Mouse (Mus musculus): ENCODE data around the gene Rps21. TPM values are rescaled to one million over a fixed set of nuclear protein-coding genes. Genes with fewer than 3 reads are reported as not detected.

Gene Rps21
- total RNA-seq (2014; fragmentation: Nextera tagmentation) (629 and 653 TPM in 2 replicates), total RNA-seq (2017) (2,631 and 2,791 TPM in 2 replicates), polyA plus RNA-seq (2012) (384 and 1,622 TPM in 2 replicates)

DNA sequence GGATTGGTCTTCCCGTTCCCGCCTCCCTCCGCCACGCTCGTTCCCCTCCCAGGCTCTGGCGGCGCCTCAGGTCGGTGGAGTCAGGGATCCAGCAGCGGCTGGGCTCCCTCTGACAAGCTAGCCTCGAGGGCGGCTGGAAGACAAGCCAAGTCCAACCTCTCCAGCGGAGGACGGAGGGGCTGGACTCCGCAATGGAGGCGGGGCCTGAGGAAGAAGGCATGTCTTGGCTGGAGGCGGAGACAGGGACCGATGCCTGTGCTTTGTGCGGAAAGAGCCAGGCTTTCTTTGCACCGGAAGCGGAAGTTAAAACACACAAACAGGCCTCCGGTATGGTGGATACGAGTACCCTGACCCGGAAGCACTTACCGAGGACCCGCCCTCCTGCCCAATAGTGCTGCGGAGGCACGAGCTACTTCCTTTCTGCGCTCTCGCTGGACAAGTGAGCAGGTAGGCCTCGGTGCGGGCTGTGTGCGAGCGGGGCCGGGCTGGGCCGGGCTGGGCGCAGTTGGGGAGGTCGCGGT, at the start of gene Rps21:
Gene Rps21, plus strand, starts transcription at position 377 of the 521 bp plus-strand sequence.
- Histone ChIP-seq H3K9me3 (replicated peaks) (no peaks in the 10 kb centered on the region), H3K4me3 (ENCODE audit: low read depth, low read length) (peak within 1 kb of the TSS; percentile 97), H3K4me1 (ENCODE audit: insufficient read depth, low read depth, low read length) (peaks cover 58% of the 10 kb centered on the region), H3K36me3 (replicated peaks) (peaks cover 57% of the 10 kb centered on the region), H3K27me3 (ENCODE audit: insufficient read depth, low read length) (no peaks in the 10 kb centered on the region)
- ATAC-seq (ENCODE audit: extremely low read depth, insufficient number of reproducible peaks, low FRiP score, poor library complexity, severe bottlenecking), result peak; percentile 86
- TF ChIP-seq CTCF (IDR thresholded peaks at IDR 0.05; ENCODE audit: low read depth, low read length) (no peak), POLR2AphosphoS5 (IDR thresholded peaks at IDR 0.05; ENCODE audit: insufficient replicate concordance, low read depth, low read length) (no peak), TAL1 (conservative IDR thresholded peaks at IDR 0.05; ENCODE audit: low read depth, low read length) (no peak), GATA2 (IDR thresholded peaks at IDR 0.05; ENCODE audit: borderline replicate concordance, low read depth, low read length) (no peak), GATA1 (IDR thresholded peaks at IDR 0.05; ENCODE audit: borderline replicate concordance, low read length) (no peak)
- DNase-seq (ENCODE audit: low spot score), result peak; percentile 98

DNA sequence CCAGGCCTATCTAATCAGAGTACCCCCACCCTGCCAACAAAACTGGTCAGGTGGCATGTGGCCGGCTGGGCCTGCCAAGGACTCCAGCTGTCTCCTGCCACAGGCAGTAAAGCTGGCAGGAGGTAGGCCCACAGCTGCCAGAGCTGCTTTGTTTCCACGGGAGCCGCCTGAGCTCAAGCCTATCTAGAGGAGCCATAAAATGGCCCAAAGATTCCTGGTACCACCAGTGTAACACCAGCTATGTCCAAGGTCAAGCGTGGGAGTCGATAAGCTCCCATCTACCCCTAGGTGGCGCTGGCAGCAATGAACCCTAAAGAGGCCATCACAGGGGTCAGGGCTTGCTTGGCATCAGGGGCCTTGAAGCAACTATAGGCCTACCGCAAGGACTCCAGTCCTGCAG, 49.3 kb upstream of the Rps21 start:
- Histone ChIP-seq H3K4me3 (ENCODE audit: low read depth, low read length) (no peak overlapping the region), H3K36me3 (replicated peaks) (peaks cover 96% of the 10 kb centered on the region), H3K27me3 (ENCODE audit: insufficient read depth, low read length) (no peaks in the 10 kb centered on the region), H3K4me1 (ENCODE audit: insufficient read depth, low read depth, low read length) (peaks cover 8% of the 10 kb centered on the region), H3K9me3 (replicated peaks) (peaks cover 6% of the 10 kb centered on the region)
- ATAC-seq (ENCODE audit: extremely low read depth, insufficient number of reproducible peaks, low FRiP score, poor library complexity, severe bottlenecking), result peak; percentile 45; the same call in 1 of the 2 replicates
- no peak for DNase-seq (ENCODE audit: low spot score)
- TF ChIP-seq GATA2 (IDR thresholded peaks at IDR 0.05; ENCODE audit: borderline replicate concordance, low read depth, low read length), result no peak
- TF ChIP-seq POLR2AphosphoS5 (IDR thresholded peaks at IDR 0.05; ENCODE audit: insufficient replicate concordance, low read depth, low read length), result no peak
- TF ChIP-seq CTCF (IDR thresholded peaks at IDR 0.05; ENCODE audit: low read depth, low read length), result peak; percentile 60
- no peak for TF ChIP-seq GATA1 (IDR thresholded peaks at IDR 0.05; ENCODE audit: borderline replicate concordance, low read length)

DNA sequence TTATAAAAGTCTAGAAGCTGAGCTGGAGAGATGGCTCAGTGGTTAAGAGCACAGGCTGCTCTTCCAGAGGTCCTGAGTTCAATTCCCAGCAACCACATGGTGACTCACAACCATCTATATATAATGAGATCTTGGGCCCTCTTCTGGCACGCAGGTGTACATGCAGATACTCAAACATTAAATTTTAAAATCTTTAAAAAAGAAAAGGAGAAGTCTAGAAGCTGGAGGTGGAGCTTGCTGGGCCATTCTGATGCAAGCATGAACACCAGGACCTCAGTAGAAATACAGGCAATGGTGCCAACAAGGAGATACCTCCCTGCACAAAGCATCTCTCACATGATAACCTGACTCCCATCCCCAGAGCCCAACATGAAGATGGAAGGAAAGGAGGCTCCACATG, 48.2 kb upstream of the Rps21 start:
- no peak for ATAC-seq (ENCODE audit: extremely low read depth, insufficient number of reproducible peaks, low FRiP score, poor library complexity, severe bottlenecking)
- Histone ChIP-seq H3K27me3 (ENCODE audit: insufficient read depth, low read length) (no peaks in the 10 kb centered on the region), H3K4me3 (ENCODE audit: low read depth, low read length) (no peak overlapping the region), H3K9me3 (replicated peaks) (peaks cover 14% of the 10 kb centered on the region), H3K36me3 (replicated peaks) (peaks cover 96% of the 10 kb centered on the region), H3K4me1 (ENCODE audit: insufficient read depth, low read depth, low read length) (peaks cover 12% of the 10 kb centered on the region)
- no peak for TF ChIP-seq CTCF (IDR thresholded peaks at IDR 0.05; ENCODE audit: low read depth, low read length)
- TF ChIP-seq GATA2 (IDR thresholded peaks at IDR 0.05; ENCODE audit: borderline replicate concordance, low read depth, low read length), result no peak
- no peak for TF ChIP-seq POLR2AphosphoS5 (IDR thresholded peaks at IDR 0.05; ENCODE audit: insufficient replicate concordance, low read depth, low read length)
- TF ChIP-seq TAL1 (conservative IDR thresholded peaks at IDR 0.05; ENCODE audit: low read depth, low read length), result no peak
- TF ChIP-seq GATA1 (IDR thresholded peaks at IDR 0.05; ENCODE audit: borderline replicate concordance, low read length), result no peak
- no peak for DNase-seq (ENCODE audit: low spot score)

DNA sequence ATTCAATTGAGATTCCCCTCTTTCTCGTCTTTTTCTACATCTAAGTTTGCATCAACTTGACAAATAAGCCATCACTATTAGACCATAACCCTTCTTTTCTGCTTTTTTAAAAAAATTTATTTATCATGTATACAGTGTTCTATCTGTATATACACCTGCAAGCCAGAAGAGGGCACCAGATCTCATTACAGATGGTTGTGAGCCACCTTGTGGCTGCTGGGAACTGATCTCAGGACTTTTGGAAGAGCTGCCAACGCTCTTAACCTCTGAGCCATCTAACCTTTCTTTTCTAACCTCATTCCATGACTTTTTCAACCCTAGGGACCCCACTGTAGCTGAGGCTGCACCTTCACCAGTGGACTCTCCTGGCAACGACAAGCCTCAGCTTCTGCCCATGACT, 44.9 kb upstream of the Rps21 start:
- no peak overlapping the region for H3K4me3 ChIP-seq (ENCODE audit: low read depth, low read length)
- no peaks in the 10 kb centered on the region for H3K27me3 ChIP-seq (ENCODE audit: insufficient read depth, low read length)
- H3K9me3 ChIP-seq (replicated peaks), result peaks cover 14% of the 10 kb centered on the region
- H3K4me1 ChIP-seq (ENCODE audit: insufficient read depth, low read depth, low read length), result peaks cover 43% of the 10 kb centered on the region
- no peak for ATAC-seq (ENCODE audit: extremely low read depth, insufficient number of reproducible peaks, low FRiP score, poor library complexity, severe bottlenecking)
- TF ChIP-seq TAL1 (conservative IDR thresholded peaks at IDR 0.05; ENCODE audit: low read depth, low read length) (no peak), GATA1 (IDR thresholded peaks at IDR 0.05; ENCODE audit: borderline replicate concordance, low read length) (no peak), POLR2AphosphoS5 (IDR thresholded peaks at IDR 0.05; ENCODE audit: insufficient replicate concordance, low read depth, low read length) (no peak), CTCF (IDR thresholded peaks at IDR 0.05; ENCODE audit: low read depth, low read length) (no peak), GATA2 (IDR thresholded peaks at IDR 0.05; ENCODE audit: borderline replicate concordance, low read depth, low read length) (no peak)
- DNase-seq (ENCODE audit: low spot score), result no peak
- H3K36me3 ChIP-seq (replicated peaks), result peaks cover 96% of the 10 kb centered on the region

DNA sequence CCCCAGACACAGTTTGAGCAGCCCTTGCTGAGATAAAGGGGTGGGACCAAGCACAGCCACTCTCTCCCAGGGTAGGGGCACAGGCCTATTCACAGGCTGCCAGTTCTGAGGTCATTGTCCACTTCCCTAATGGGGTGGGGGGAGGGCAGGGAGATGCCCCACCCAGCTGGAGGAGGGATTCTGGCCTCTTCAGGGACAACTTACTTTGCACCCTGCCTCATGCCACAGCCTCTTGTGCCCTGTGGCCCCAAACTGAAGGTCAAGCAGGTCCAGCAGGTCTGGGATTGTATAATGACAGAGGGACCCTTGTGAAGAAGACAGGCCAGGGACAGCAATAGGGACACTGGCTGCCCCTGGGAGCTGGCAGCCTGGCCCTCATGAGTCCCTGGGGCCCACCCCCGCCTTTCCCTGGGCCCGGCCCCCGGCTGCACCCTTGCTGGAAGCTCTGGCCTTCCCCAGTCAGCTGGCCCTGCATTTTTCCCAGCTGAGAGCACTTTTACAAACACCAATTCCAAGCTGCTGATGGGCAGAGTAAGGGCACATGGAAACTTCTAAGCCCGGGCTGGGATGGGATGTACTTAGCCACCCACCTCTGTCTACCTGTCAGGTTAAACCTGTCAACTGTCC, 42.7 kb upstream of the Rps21 start:
- Histone ChIP-seq H3K4me3 (ENCODE audit: low read depth, low read length) (no peak overlapping the region; the same call in 1 of the 2 replicates), H3K27me3 (ENCODE audit: insufficient read depth, low read length) (no peaks in the 10 kb centered on the region), H3K4me1 (ENCODE audit: insufficient read depth, low read depth, low read length) (peaks cover 56% of the 10 kb centered on the region), H3K36me3 (replicated peaks) (peaks cover 97% of the 10 kb centered on the region), H3K9me3 (replicated peaks) (peaks cover 14% of the 10 kb centered on the region)
- DNase-seq (ENCODE audit: low spot score) (no peak), ATAC-seq (ENCODE audit: extremely low read depth, insufficient number of reproducible peaks, low FRiP score, poor library complexity, severe bottlenecking) (no peak)
- TF ChIP-seq GATA1 (IDR thresholded peaks at IDR 0.05; ENCODE audit: borderline replicate concordance, low read length), result no peak
- no peak for TF ChIP-seq POLR2AphosphoS5 (IDR thresholded peaks at IDR 0.05; ENCODE audit: insufficient replicate concordance, low read depth, low read length)
- no peak for TF ChIP-seq TAL1 (conservative IDR thresholded peaks at IDR 0.05; ENCODE audit: low read depth, low read length)
- TF ChIP-seq GATA2 (IDR thresholded peaks at IDR 0.05; ENCODE audit: borderline replicate concordance, low read depth, low read length), result no peak
- no peak for TF ChIP-seq CTCF (IDR thresholded peaks at IDR 0.05; ENCODE audit: low read depth, low read length)

DNA sequence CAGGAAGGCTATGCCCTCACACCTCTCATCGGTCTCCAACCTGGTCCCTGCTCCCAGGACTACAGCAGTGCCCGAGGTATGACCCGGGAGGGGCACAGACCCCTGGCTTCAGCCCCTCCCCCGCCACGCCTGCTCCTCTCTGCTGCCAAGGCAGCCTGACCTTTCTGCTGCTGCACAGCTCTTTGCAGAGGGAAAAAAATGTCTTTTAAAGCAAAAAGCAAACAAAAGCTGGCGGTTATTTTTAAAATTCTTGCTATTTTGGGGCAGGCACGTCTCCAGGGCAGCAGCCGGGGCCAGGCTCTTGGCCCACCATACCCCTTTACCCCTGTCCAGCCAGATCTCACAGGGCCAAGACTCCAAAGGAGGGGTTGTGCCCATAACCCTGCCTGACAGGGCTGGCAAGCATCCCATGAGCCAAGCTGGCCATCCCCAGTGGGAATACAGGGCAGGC, 42.1 kb upstream of the Rps21 start:
- peaks cover 62% of the 10 kb centered on the region for H3K4me1 ChIP-seq (ENCODE audit: insufficient read depth, low read depth, low read length)
- H3K4me3 ChIP-seq (ENCODE audit: low read depth, low read length), result no peak overlapping the region; the same call in 1 of the 2 replicates
- peaks cover 14% of the 10 kb centered on the region for H3K9me3 ChIP-seq (replicated peaks)
- DNase-seq (ENCODE audit: low spot score) (no peak), ATAC-seq (ENCODE audit: extremely low read depth, insufficient number of reproducible peaks, low FRiP score, poor library complexity, severe bottlenecking) (no peak)
- H3K27me3 ChIP-seq (ENCODE audit: insufficient read depth, low read length), result no peaks in the 10 kb centered on the region
- peaks cover 97% of the 10 kb centered on the region for H3K36me3 ChIP-seq (replicated peaks)
- TF ChIP-seq TAL1 (conservative IDR thresholded peaks at IDR 0.05; ENCODE audit: low read depth, low read length) (no peak), GATA1 (IDR thresholded peaks at IDR 0.05; ENCODE audit: borderline replicate concordance, low read length) (no peak), GATA2 (IDR thresholded peaks at IDR 0.05; ENCODE audit: borderline replicate concordance, low read depth, low read length) (no peak), CTCF (IDR thresholded peaks at IDR 0.05; ENCODE audit: low read depth, low read length) (no peak), POLR2AphosphoS5 (IDR thresholded peaks at IDR 0.05; ENCODE audit: insufficient replicate concordance, low read depth, low read length) (no peak)
